Mouse (Mus musculus): ENCODE data around the gene Exoc3l4. TPM values are rescaled to one million over a fixed set of nuclear protein-coding genes. Genes with fewer than 3 reads are reported as not detected.

The Exoc3l4 gene
- polyA plus RNA-seq, 1 experiment from 2014 or later, result 11.1 TPM

GRCm38 (mm10) chr12:111440701-111441373 lies 24.0 kb downstream of the Exoc3l4 start:
- H3K4me1 ChIP-seq (replicated peaks), result peaks cover 33% of the 10 kb centered on the region
- ATAC-seq, result no peak
- no peak overlapping the region for H3K27ac ChIP-seq
- no peak overlapping the region for H3K4me2 ChIP-seq (replicated peaks)
- H3K36me3 ChIP-seq, result no peaks in the 10 kb centered on the region
- WGBS, result 89% methylated on average over 9 of the region's 9 CpGs
- H3K4me3 ChIP-seq (replicated peaks), result no peak overlapping the region
- H3K9me3 ChIP-seq, result no peaks in the 10 kb centered on the region
- H3K9ac ChIP-seq, result no peak overlapping the region
- H3K27me3 ChIP-seq (replicated peaks), result peaks cover 46% of the 10 kb centered on the region

DNA sequence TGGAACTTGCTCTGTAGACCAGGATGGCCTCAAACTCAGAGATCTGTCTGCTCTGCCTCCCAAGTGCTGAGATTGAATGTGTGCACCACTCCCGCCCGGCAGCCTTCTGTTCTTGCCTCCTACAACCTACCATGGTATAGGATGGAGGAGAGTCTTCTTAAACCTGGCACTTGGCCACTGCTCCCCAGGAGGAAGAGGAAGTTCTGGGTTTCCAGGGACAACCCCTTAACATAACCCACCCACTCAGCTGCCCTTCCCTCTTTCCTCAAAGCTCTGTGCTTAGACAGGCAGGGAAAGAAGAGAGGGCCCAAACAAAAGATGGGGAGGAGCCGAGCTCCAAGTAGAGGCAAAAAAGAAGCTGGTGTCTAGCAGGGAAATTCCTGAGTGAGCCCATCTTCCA lies 24.7 kb downstream of the Exoc3l4 start:
- Histone ChIP-seq H3K4me1 (replicated peaks) (peaks cover 36% of the 10 kb centered on the region), H3K4me3 (replicated peaks) (no peak overlapping the region), H3K27me3 (replicated peaks) (peaks cover 53% of the 10 kb centered on the region), H3K4me2 (replicated peaks) (no peak overlapping the region), H3K9me3 (no peaks in the 10 kb centered on the region), H3K27ac (no peak overlapping the region), H3K9ac (no peak overlapping the region), H3K36me3 (no peaks in the 10 kb centered on the region)
- no peak for ATAC-seq
- WGBS, result 81% methylated on average over 3 of the region's 3 CpGs

- Histone ChIP-seq H3K4me1 (replicated peaks) (peaks cover 33% of the 10 kb centered on the region), H3K9me3 (no peaks in the 10 kb centered on the region), H3K36me3 (no peaks in the 10 kb centered on the region), H3K9ac (peak within 1 kb of the TSS; percentile 40), H3K4me2 (replicated peaks) (peak within 1 kb of the TSS; percentile 84), H3K4me3 (replicated peaks) (peak within 1 kb of the TSS; percentile 42), H3K27ac (no peak within 1 kb of the TSS), H3K27me3 (replicated peaks) (peaks cover 62% of the 10 kb centered on the region)
- 2% methylated on average over 48 of the region's 48 CpGs for WGBS
- peak; percentile 77 for ATAC-seq
Observed at GRCm38 (mm10) chr12:111442309-111443010, 25.6 kb downstream of the Exoc3l4 start, which contains the start of gene Tnfaip2. TSS of gene Tnfaip2 (plus strand) at chr12:111442469.

GRCm38 (mm10) chr12:111443011-111443870 lies 26.4 kb downstream of the Exoc3l4 start:
- Histone ChIP-seq H3K9ac (no peak overlapping the region), H3K27me3 (replicated peaks) (peaks cover 70% of the 10 kb centered on the region), H3K4me3 (replicated peaks) (peak overlapping the region; percentile 42), H3K9me3 (no peaks in the 10 kb centered on the region), H3K4me2 (replicated peaks) (peak overlapping the region; percentile 84), H3K4me1 (replicated peaks) (peaks cover 35% of the 10 kb centered on the region), H3K27ac (no peak overlapping the region), H3K36me3 (no peaks in the 10 kb centered on the region)
- 29% methylated on average over 15 of the region's 15 CpGs for WGBS
- peak; percentile 34; the same call in 1 of the 2 replicates for ATAC-seq

- Histone ChIP-seq H3K36me3 (no peaks in the 10 kb centered on the region), H3K4me1 (replicated peaks) (peaks cover 42% of the 10 kb centered on the region), H3K27me3 (replicated peaks) (peaks cover 78% of the 10 kb centered on the region), H3K4me2 (replicated peaks) (peak overlapping the region; percentile 84; the same call in 1 of the 2 replicates), H3K27ac (no peak overlapping the region), H3K9me3 (no peaks in the 10 kb centered on the region), H3K4me3 (replicated peaks) (no peak overlapping the region), H3K9ac (no peak overlapping the region)
- no peak for ATAC-seq
- WGBS, result 43% methylated on average over 10 of the region's 10 CpGs
Observed at GRCm38 (mm10) chr12:111443921-111444831, 27.4 kb downstream of the Exoc3l4 start.

DNA sequence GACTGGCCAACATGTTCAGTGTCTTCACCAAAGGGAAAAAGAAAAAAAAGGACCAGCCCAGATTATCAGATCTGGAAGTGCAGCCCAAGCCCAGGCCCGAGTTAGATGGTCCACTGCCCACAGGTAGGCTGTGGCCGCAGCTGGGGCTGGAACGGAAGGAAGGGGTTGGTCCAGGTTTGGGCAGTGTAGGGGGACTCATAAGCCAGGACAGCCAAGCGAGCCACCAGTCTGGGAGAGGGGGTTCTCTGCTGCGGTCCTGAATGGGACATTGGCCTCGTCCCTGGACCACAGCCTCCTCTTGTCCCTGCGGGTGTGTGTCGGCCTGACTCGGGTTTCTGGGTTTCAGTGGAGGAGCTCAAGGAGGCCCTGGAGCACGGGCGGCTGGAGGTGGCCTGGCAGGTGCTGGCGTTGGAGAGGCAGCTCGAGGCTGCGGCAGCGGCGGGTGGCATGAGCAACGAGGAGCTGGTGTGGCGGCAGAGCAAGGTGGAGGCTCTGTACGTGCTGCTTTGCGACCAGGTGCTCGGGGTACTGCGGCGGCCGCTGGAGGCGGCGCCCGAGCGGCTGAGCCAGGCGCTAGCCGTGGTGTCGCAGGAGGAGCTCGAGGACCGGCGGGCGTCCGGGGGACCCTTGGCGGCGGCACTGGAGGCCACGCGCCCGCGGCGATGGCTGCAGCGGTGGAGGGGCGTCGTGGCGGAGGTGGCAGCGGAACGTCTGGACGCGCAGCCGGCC lies 28.5 kb downstream of the Exoc3l4 start:
- peak overlapping the region; percentile 53 for H3K4me2 ChIP-seq (replicated peaks)
- H3K4me1 ChIP-seq (replicated peaks), result peaks cover 50% of the 10 kb centered on the region
- H3K27ac ChIP-seq, result no peak overlapping the region
- H3K36me3 ChIP-seq, result no peaks in the 10 kb centered on the region
- H3K27me3 ChIP-seq (replicated peaks), result peaks cover 87% of the 10 kb centered on the region
- no peak for ATAC-seq
- no peaks in the 10 kb centered on the region for H3K9me3 ChIP-seq
- peak overlapping the region; percentile 3; the same call in 1 of the 2 replicates for H3K4me3 ChIP-seq (replicated peaks)
- no peak overlapping the region; the same call in 1 of the 2 replicates for H3K9ac ChIP-seq
- 14% methylated on average over 47 of the region's 52 CpGs for WGBS

- peaks cover 90% of the 10 kb centered on the region for H3K27me3 ChIP-seq (replicated peaks)
- no peak overlapping the region for H3K27ac ChIP-seq
- peak overlapping the region; percentile 3; the same call in 1 of the 2 replicates for H3K4me3 ChIP-seq (replicated peaks)
- no peaks in the 10 kb centered on the region for H3K36me3 ChIP-seq
- no peak for ATAC-seq
- no peaks in the 10 kb centered on the region for H3K9me3 ChIP-seq
- 12% methylated on average over 27 of the region's 27 CpGs for WGBS
- H3K4me2 ChIP-seq (replicated peaks), result peak overlapping the region; percentile 53
- no peak overlapping the region; the same call in 1 of the 2 replicates for H3K9ac ChIP-seq
- H3K4me1 ChIP-seq (replicated peaks), result peaks cover 56% of the 10 kb centered on the region
Observed at GRCm38 (mm10) chr12:111445890-111446613, 29.2 kb downstream of the Exoc3l4 start.

- ATAC-seq, result no peak
- Histone ChIP-seq H3K36me3 (no peaks in the 10 kb centered on the region), H3K4me2 (replicated peaks) (no peak overlapping the region), H3K27ac (no peak overlapping the region), H3K9ac (no peak overlapping the region), H3K9me3 (no peaks in the 10 kb centered on the region), H3K4me1 (replicated peaks) (peaks cover 56% of the 10 kb centered on the region), H3K4me3 (replicated peaks) (no peak overlapping the region), H3K27me3 (replicated peaks) (peaks cover 85% of the 10 kb centered on the region)
- WGBS, result 37% methylated on average over 5 of the region's 5 CpGs
Observed at GRCm38 (mm10) chr12:111446745-111447144, 29.9 kb downstream of the Exoc3l4 start.

DNA sequence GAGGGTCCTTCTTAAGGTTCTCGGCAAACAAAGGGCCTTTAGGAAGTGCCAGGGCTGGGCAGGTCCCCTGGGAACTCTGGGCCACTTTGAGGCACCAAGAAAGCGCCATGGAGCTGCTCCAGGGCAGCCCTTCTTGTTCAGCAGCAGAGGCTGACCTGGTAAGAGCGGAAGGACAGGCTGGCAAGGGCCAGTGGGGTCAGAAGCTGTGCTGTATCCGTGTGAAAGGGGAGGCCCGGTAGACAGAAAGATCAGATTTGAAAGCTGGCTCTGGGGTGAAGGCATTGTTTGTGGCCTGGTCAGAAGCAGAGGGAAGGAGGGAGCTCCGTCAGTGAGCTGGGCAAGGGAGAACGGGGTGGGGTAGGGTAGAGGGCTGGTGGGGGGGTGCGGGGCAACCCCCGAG lies 30.5 kb downstream of the Exoc3l4 start:
- peaks cover 79% of the 10 kb centered on the region for H3K27me3 ChIP-seq (replicated peaks)
- no peak overlapping the region for H3K4me2 ChIP-seq (replicated peaks)
- no peak overlapping the region for H3K9ac ChIP-seq
- H3K4me1 ChIP-seq (replicated peaks), result peaks cover 50% of the 10 kb centered on the region
- H3K27ac ChIP-seq, result no peak overlapping the region
- WGBS, result 39% methylated on average over 9 of the region's 9 CpGs
- no peak for ATAC-seq
- no peaks in the 10 kb centered on the region for H3K9me3 ChIP-seq
- H3K4me3 ChIP-seq (replicated peaks), result no peak overlapping the region
- no peaks in the 10 kb centered on the region for H3K36me3 ChIP-seq

DNA sequence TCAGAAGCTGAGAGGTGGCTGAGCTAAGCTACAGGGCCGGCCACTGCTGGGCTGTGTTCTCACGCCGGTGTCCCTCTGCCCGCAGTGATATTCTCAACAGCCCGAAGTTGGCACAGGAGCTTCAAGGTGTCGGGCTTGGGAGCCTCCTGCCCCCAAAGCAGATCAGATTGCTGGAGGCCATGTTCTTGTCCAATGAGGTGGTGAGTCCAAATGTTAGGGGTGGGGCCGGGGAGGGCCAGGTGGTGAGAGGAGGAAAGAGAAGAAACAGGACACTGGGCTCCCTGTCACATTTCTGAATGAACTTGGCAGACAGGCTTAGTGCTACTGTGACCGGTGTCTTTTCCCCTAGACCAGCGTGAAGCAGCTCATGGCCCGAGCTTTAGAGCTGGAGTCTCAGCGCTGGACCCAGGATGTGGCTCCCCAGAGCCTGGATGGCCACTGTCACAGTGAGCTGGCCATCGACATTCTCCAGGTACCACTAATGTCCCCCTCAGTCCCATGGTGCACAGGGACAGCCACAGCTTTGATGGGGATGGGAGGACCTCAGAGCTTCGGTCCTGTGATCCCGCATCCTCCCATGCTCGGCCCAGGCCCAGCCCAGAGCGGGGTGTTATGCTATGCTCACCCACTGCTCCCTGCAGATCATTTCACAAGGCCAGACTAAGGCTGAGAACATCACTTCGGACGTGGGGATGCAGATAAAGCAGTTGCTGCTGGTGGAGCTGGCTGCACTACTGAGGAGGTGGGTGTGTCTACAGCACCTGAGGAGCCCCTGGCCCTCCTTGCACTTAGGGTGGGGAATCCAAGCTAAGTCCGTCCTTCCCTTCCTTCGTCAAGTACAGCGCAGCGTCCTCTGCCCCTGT lies 31.3 kb downstream of the Exoc3l4 start:
- peaks cover 42% of the 10 kb centered on the region for H3K4me1 ChIP-seq (replicated peaks)
- H3K36me3 ChIP-seq, result no peaks in the 10 kb centered on the region
- no peak overlapping the region for H3K4me3 ChIP-seq (replicated peaks)
- H3K27ac ChIP-seq, result no peak overlapping the region
- ATAC-seq, result no peak
- H3K27me3 ChIP-seq (replicated peaks), result peaks cover 72% of the 10 kb centered on the region
- no peak overlapping the region for H3K4me2 ChIP-seq (replicated peaks)
- WGBS, result 27% methylated on average over 22 of the region's 22 CpGs
- no peaks in the 10 kb centered on the region for H3K9me3 ChIP-seq
- no peak overlapping the region for H3K9ac ChIP-seq

Data from intestine, embryonic 15.5 days (tissue).